Mouse (Mus musculus): Measurements from ENCODE around the gene Cym. TPM values are rescaled to one million over a fixed set of nuclear protein-coding genes. Genes with fewer than 3 reads are reported as not detected.
A peak's percentile ranks its signal among the peaks of the same experiment; 100 is the strongest.

Cym gene
- total and polyA plus RNA-seq, 2 experiments = 0.09 TPM; not detected in 1

DNA sequence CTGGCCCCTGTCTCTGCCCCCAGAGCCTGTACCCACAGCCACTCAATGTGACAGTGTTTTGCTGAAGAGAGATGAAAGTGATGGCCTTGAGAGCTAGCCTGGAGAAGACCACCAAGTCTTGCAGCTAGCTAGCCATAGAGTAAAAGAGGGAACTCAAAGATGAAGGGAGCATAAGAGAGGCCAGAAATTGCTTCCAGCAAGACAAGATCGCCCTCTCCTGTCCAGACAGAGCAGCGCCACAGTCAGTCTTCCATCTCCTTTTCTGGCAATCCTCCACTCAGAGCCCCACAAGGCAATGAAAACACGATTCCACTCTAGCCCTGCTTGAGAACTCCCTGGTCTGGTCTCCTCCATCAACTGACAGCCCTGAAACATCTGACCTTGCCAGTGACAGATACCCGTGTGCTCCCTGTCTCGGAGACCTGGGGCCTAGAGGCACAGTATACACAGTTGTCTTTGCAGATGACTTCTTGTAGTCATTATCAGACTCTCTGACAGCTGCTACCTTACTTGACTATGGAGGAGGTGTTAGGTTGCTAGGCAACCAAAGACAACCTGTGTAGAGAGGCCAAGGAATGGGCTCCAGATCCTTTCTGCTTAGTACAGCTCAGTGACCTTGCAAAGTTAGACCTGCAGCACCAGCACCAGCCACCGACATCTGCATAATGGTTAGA, 33.2 kb downstream of the Cym start:
- H3K4me3 ChIP-seq (ENCODE audit: insufficient read depth, low read depth, low read length) = no peak overlapping the region
- no peak for TF ChIP-seq POLR2A (IDR thresholded peaks at IDR 0.05; ENCODE audit: extremely low read depth, insufficient read depth, low read length)
- TF ChIP-seq CTCF (IDR thresholded peaks at IDR 0.05; ENCODE audit: low read depth, low read length) = peak; percentile 48; the same call in 1 of the 2 replicates

GRCm38 (mm10) chr3:107187022-107187421, 34.5 kb downstream of the Cym start:
- H3K9ac ChIP-seq (ENCODE audit: low read depth, low read length) = no peak overlapping the region
- H3K4me1 ChIP-seq (ENCODE audit: control insufficient read depth, insufficient read depth, low read length) = no peaks in the 10 kb centered on the region
- no peak for DNase-seq (ENCODE audit: extremely low read depth, low read depth, low spot score)
- H3K79me2 ChIP-seq (ENCODE audit: control insufficient read depth, insufficient read depth, low read length) = no peaks in the 10 kb centered on the region
- H3K27me3 ChIP-seq (ENCODE audit: control insufficient read depth, insufficient read depth, low read length) = no peaks in the 10 kb centered on the region
- no peaks in the 10 kb centered on the region for H3K36me3 ChIP-seq (ENCODE audit: control insufficient read depth, insufficient read depth, low read length)
- 82% methylated on average over 4 of the region's 4 CpGs for WGBS
- no peak for TF ChIP-seq POLR2A (IDR thresholded peaks at IDR 0.05; ENCODE audit: extremely low read depth, insufficient read depth, low read length)
- no peak for TF ChIP-seq CTCF (IDR thresholded peaks at IDR 0.05; ENCODE audit: low read depth, low read length)
- H3K27ac ChIP-seq (replicated peaks; ENCODE audit: insufficient read depth, low read depth, low read length) = no peak overlapping the region
- no peak overlapping the region for H3K4me3 ChIP-seq (ENCODE audit: insufficient read depth, low read depth, low read length)

More for the DNA sequence above, 33.2 kb downstream of the Cym start:
- H3K79me2 ChIP-seq (ENCODE audit: control insufficient read depth, insufficient read depth, low read length) = no peaks in the 10 kb centered on the region
- no peak for DNase-seq (ENCODE audit: extremely low read depth, low read depth, low spot score)
- no peak overlapping the region for H3K27ac ChIP-seq (replicated peaks; ENCODE audit: insufficient read depth, low read depth, low read length)
- H3K36me3 ChIP-seq (ENCODE audit: control insufficient read depth, insufficient read depth, low read length) = no peaks in the 10 kb centered on the region
- WGBS = 50% methylated on average over 6 of the region's 6 CpGs
- H3K27me3 ChIP-seq (ENCODE audit: control insufficient read depth, insufficient read depth, low read length) = no peaks in the 10 kb centered on the region
- H3K4me1 ChIP-seq (ENCODE audit: control insufficient read depth, insufficient read depth, low read length) = no peaks in the 10 kb centered on the region
- no peak overlapping the region for H3K9ac ChIP-seq (ENCODE audit: low read depth, low read length)

GRCm38 (mm10) chr3:107185597-107185996, 35.9 kb downstream of the Cym start:
- WGBS = 72% methylated on average over 3 of the region's 3 CpGs
- no peaks in the 10 kb centered on the region for H3K4me1 ChIP-seq (ENCODE audit: control insufficient read depth, insufficient read depth, low read length)

GRCm38 (mm10) chr3:107183178-107183577, 38.4 kb downstream of the Cym start:
- H3K27me3 ChIP-seq (ENCODE audit: control insufficient read depth, insufficient read depth, low read length) = no peaks in the 10 kb centered on the region
- no peaks in the 10 kb centered on the region for H3K4me1 ChIP-seq (ENCODE audit: control insufficient read depth, insufficient read depth, low read length)
- H3K4me3 ChIP-seq (ENCODE audit: insufficient read depth, low read depth, low read length) = no peak overlapping the region
- H3K9ac ChIP-seq (ENCODE audit: low read depth, low read length) = no peak overlapping the region
- no peaks in the 10 kb centered on the region for H3K79me2 ChIP-seq (ENCODE audit: control insufficient read depth, insufficient read depth, low read length)
- no peak for DNase-seq (ENCODE audit: extremely low read depth, low read depth, low spot score)
- no peaks in the 10 kb centered on the region for H3K36me3 ChIP-seq (ENCODE audit: control insufficient read depth, insufficient read depth, low read length)
- WGBS = 76% methylated on average over 3 of the region's 3 CpGs
- no peak for TF ChIP-seq POLR2A (IDR thresholded peaks at IDR 0.05; ENCODE audit: extremely low read depth, insufficient read depth, low read length)
- no peak for TF ChIP-seq CTCF (IDR thresholded peaks at IDR 0.05; ENCODE audit: low read depth, low read length)
- no peak overlapping the region for H3K27ac ChIP-seq (replicated peaks; ENCODE audit: insufficient read depth, low read depth, low read length)

More at GRCm38 (mm10) chr3:107185597-107185996, 35.9 kb downstream of the Cym start:
- no peaks in the 10 kb centered on the region for H3K36me3 ChIP-seq (ENCODE audit: control insufficient read depth, insufficient read depth, low read length)
- DNase-seq (ENCODE audit: extremely low read depth, low read depth, low spot score) = no peak
- no peaks in the 10 kb centered on the region for H3K79me2 ChIP-seq (ENCODE audit: control insufficient read depth, insufficient read depth, low read length)
- TF ChIP-seq POLR2A (IDR thresholded peaks at IDR 0.05; ENCODE audit: extremely low read depth, insufficient read depth, low read length) (no peak), CTCF (IDR thresholded peaks at IDR 0.05; ENCODE audit: low read depth, low read length) (no peak)
- H3K9ac ChIP-seq (ENCODE audit: low read depth, low read length) = no peak overlapping the region
- H3K4me3 ChIP-seq (ENCODE audit: insufficient read depth, low read depth, low read length) = no peak overlapping the region
- H3K27ac ChIP-seq (replicated peaks; ENCODE audit: insufficient read depth, low read depth, low read length) = no peak overlapping the region
- no peaks in the 10 kb centered on the region for H3K27me3 ChIP-seq (ENCODE audit: control insufficient read depth, insufficient read depth, low read length)

- no peak for TF ChIP-seq CTCF (IDR thresholded peaks at IDR 0.05; ENCODE audit: low read depth, low read length)
- H3K79me2 ChIP-seq (ENCODE audit: control insufficient read depth, insufficient read depth, low read length) = no peaks in the 10 kb centered on the region
- WGBS = 64% methylated on average over 1 of the region's 1 CpGs
- no peaks in the 10 kb centered on the region for H3K27me3 ChIP-seq (ENCODE audit: control insufficient read depth, insufficient read depth, low read length)
- no peaks in the 10 kb centered on the region for H3K36me3 ChIP-seq (ENCODE audit: control insufficient read depth, insufficient read depth, low read length)
- no peak within 1 kb of the TSS for H3K4me3 ChIP-seq (ENCODE audit: insufficient read depth, low read depth, low read length)
- no peaks in the 10 kb centered on the region for H3K4me1 ChIP-seq (ENCODE audit: control insufficient read depth, insufficient read depth, low read length)
- no peak within 1 kb of the TSS for H3K27ac ChIP-seq (replicated peaks; ENCODE audit: insufficient read depth, low read depth, low read length)
- H3K9ac ChIP-seq (ENCODE audit: low read depth, low read length) = no peak within 1 kb of the TSS
- DNase-seq (ENCODE audit: extremely low read depth, low read depth, low spot score) = no peak
These were observed 38.8 kb downstream of the Cym start, which contains the start of gene Kcna10 for GRCm38 (mm10) chr3:107182756-107183155. Gene Kcna10, plus strand, starts transcription at chr3:107183056.

GRCm38 (mm10) chr3:107180860-107181259, 40.7 kb downstream of the Cym start:
- no peak for DNase-seq (ENCODE audit: extremely low read depth, low read depth, low spot score)
- Histone ChIP-seq H3K9ac (ENCODE audit: low read depth, low read length) (no peak overlapping the region), H3K27me3 (ENCODE audit: control insufficient read depth, insufficient read depth, low read length) (no peaks in the 10 kb centered on the region), H3K36me3 (ENCODE audit: control insufficient read depth, insufficient read depth, low read length) (no peaks in the 10 kb centered on the region), H3K4me1 (ENCODE audit: control insufficient read depth, insufficient read depth, low read length) (no peaks in the 10 kb centered on the region), H3K79me2 (ENCODE audit: control insufficient read depth, insufficient read depth, low read length) (no peaks in the 10 kb centered on the region), H3K4me3 (ENCODE audit: insufficient read depth, low read depth, low read length) (no peak overlapping the region), H3K27ac (replicated peaks; ENCODE audit: insufficient read depth, low read depth, low read length) (no peak overlapping the region)
- TF ChIP-seq CTCF (IDR thresholded peaks at IDR 0.05; ENCODE audit: low read depth, low read length) (no peak), POLR2A (IDR thresholded peaks at IDR 0.05; ENCODE audit: extremely low read depth, insufficient read depth, low read length) (no peak)
- WGBS = 62% methylated on average over 2 of the region's 2 CpGs
